Mouse (Mus musculus): ENCODE results near the gene Ap1b1.

DNA sequence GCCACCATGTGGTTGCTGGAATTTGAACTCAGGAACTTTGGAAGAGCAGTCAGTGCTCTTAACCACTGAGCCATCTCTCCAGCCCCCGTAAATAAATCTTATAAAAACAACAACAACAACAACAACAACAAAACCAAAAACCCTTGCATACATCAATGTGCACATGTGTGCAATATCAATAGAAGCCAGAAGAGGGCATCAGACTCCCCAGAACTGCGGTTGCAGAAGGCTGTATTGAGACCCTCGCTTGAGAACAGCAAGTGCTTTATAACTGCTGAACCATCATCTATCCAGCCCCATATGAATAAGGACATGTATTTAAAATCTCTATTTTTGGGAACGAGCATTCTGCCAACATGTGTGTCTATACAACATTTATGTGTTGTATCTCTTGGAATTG is 88.3 kb downstream of the Ap1b1 start:
- peak; percentile 53 to 62 for TF ChIP-seq CTCF (conservative IDR thresholded peaks at IDR 0.05 in 1 of 2, IDR thresholded peaks at IDR 0.05 in 1 of 2; ENCODE audit: low read depth in 2 of 2, low read length in 2 of 2)
- no peak for TF ChIP-seq POLR2A (IDR thresholded peaks at IDR 0.05; ENCODE audit: low read depth, low read length)
- TF ChIP-seq MAZ (IDR thresholded peaks at IDR 0.05; ENCODE audit: low read depth, low read length): no peak
- no peak for TF ChIP-seq CHD1 (IDR thresholded peaks at IDR 0.05; ENCODE audit: low read depth, low read length)
- no peak for TF ChIP-seq EP300 (IDR thresholded peaks at IDR 0.05; ENCODE audit: low read length)
- TF ChIP-seq GABPA (IDR thresholded peaks at IDR 0.05; ENCODE audit: insufficient replicate concordance, low read depth, low read length): no peak
- TF ChIP-seq BHLHE40 (IDR thresholded peaks at IDR 0.05; ENCODE audit: low read depth, low read length): no peak
- no peak for TF ChIP-seq USF2 (conservative IDR thresholded peaks at IDR 0.05; ENCODE audit: low read depth, low read length)
- TF ChIP-seq HCFC1 (IDR thresholded peaks at IDR 0.05; ENCODE audit: low read depth, low read length): no peak
- TF ChIP-seq USF1 (IDR thresholded peaks at IDR 0.05; ENCODE audit: low read depth, low read length): no peak

All from CH12.LX (cell line).